Mouse (Mus musculus) MEL (cell line): ENCODE results near the gene Supt3. TPM values are rescaled to one million over a fixed set of nuclear protein-coding genes. Genes with fewer than 3 reads are reported as not detected.

Experiments
- DNase-seq: peaks from one replicate; pipeline ENCODE4 v3.0.0; 2011; ENCODE audit warnings: low read depth, low spot score
- H3K27ac ChIP-seq: 2 replicates; pipeline ENCODE4 v1.5.1; 2012; ENCODE audit warnings: low read depth, mild to moderate bottlenecking, control low read depth, low read length, moderate library complexity; ENCODE audit not compliant: control insufficient read depth
- H3K27me3 ChIP-seq, 2 experiments: fragments of 150-350 bp in 1 of 2; sonication (generic) in 1 of 2; 2 replicates each; pipeline ENCODE4 v1.6.1; 2012; ENCODE audit warnings: low read length in 2 of 2, mild to moderate bottlenecking in 2 of 2, improper control_type of control experiment in 1 of 2, moderate library complexity in 1 of 2; ENCODE audit not compliant: insufficient read depth in 2 of 2, control insufficient read depth in 1 of 2
- H3K36me3 ChIP-seq, 2 experiments: 2 replicates each; pipeline ENCODE4 v1.6.1; 2012 to 2014; ENCODE audit warnings: low read length in 2 of 2, improper control_type of control experiment in 1 of 2, inconsistent platforms in 1 of 2, mild to moderate bottlenecking in 1 of 2; ENCODE audit not compliant: insufficient read depth in 2 of 2, control insufficient read depth in 1 of 2
- H3K4me1 ChIP-seq, 2 experiments: fragments of 150-350 bp in 1 of 2; sonication (generic) in 1 of 2; 2 replicates each; pipeline ENCODE4 v1.6.1; 2012; ENCODE audit warnings: low read length in 2 of 2, improper control_type of control experiment in 1 of 2, mild to moderate bottlenecking in 1 of 2; ENCODE audit not compliant: insufficient read depth in 2 of 2, control insufficient read depth in 1 of 2
- H3K4me3 ChIP-seq, 2 experiments: fragments of 150-350 bp in 1 of 2; sonication (generic) in 1 of 2; 2 replicates each; pipeline ENCODE4 v1.5.1; 2012; ENCODE audit warnings: low read depth in 2 of 2, low read length in 2 of 2, mild to moderate bottlenecking in 2 of 2, moderate library complexity in 2 of 2, control low read depth in 1 of 2, improper control_type of control experiment in 1 of 2; ENCODE audit not compliant: control insufficient read depth in 1 of 2, insufficient read depth in 1 of 2
- H3K79me2 ChIP-seq: 2 replicates; pipeline ENCODE4 v1.6.1; 2012; ENCODE audit warnings: mild to moderate bottlenecking, low read length, moderate library complexity; ENCODE audit not compliant: control insufficient read depth, poor library complexity, insufficient read depth
- H3K9ac ChIP-seq: 2 replicates; pipeline ENCODE4 v1.6.1; 2012; ENCODE audit warnings: low read depth, mild to moderate bottlenecking, control low read depth, low read length, moderate library complexity; ENCODE audit not compliant: control insufficient read depth, poor library complexity, severe bottlenecking
- H3K9me3 ChIP-seq: fragments of 150-350 bp; sonication (generic); replicated peaks from 2 replicates; pipeline ENCODE4 v1.6.1; 2012; ENCODE audit warnings: mild to moderate bottlenecking, low read length, improper control_type of control experiment, moderate library complexity; ENCODE audit not compliant: insufficient read depth
- E2F4 ChIP-seq: IDR thresholded peaks from 2 replicates; pipeline ENCODE4 v1.6.1; 2011; ENCODE audit warnings: low read depth, low read length, improper control_type of control experiment, borderline replicate concordance
- ELF1 ChIP-seq: IDR thresholded peaks from 2 replicates; pipeline ENCODE4 v1.6.1; 2014; ENCODE audit warnings: low read depth, mild to moderate bottlenecking, inconsistent platforms, low read length, improper control_type of control experiment, moderate library complexity
- EP300 ChIP-seq, 2 experiments: IDR thresholded peaks; 2 replicates each; pipeline ENCODE4 v1.6.1; 2011; ENCODE audit warnings: improper control_type of control experiment in 2 of 2, low read length in 2 of 2, low read depth in 1 of 2, mild to moderate bottlenecking in 1 of 2
- ETS1 ChIP-seq: IDR thresholded peaks from 2 replicates; pipeline ENCODE4 v1.6.1; 2012; ENCODE audit warnings: low read depth, mild to moderate bottlenecking, inconsistent platforms, low read length, improper control_type of control experiment, moderate library complexity
- GABPA ChIP-seq: IDR thresholded peaks from 2 replicates; pipeline ENCODE4 v1.6.1; 2012; ENCODE audit warnings: low read depth, mild to moderate bottlenecking, inconsistent platforms, low read length, improper control_type of control experiment, moderate library complexity
- GATA1 ChIP-seq: IDR thresholded peaks from 2 replicates; pipeline ENCODE4 v1.6.1; 2011; ENCODE audit warnings: low read depth, low read length, improper control_type of control experiment
- JUND ChIP-seq: IDR thresholded peaks from 2 replicates; pipeline ENCODE4 v1.6.1; 2011; ENCODE audit warnings: low read depth, mild to moderate bottlenecking, improper control_type of control experiment, low read length
- KAT2A ChIP-seq: conservative IDR thresholded peaks from 2 replicates; pipeline ENCODE4 v1.6.1; 2012; ENCODE audit warnings: low read depth, low read length, improper control_type of control experiment, inconsistent platforms
- MAX ChIP-seq: IDR thresholded peaks from 2 replicates; pipeline ENCODE4 v1.6.1; 2011; ENCODE audit warnings: low read length, improper control_type of control experiment
- MEF2A ChIP-seq: IDR thresholded peaks from 2 replicates; pipeline ENCODE4 v1.6.1; 2014; ENCODE audit warnings: low read depth, mild to moderate bottlenecking, inconsistent platforms, low read length, improper control_type of control experiment; ENCODE audit not compliant: poor library complexity, insufficient replicate concordance, severe bottlenecking; ENCODE audit errors: extremely low read depth
- POLR2AphosphoS2 ChIP-seq: IDR thresholded peaks from 2 replicates; pipeline ENCODE4 v1.6.1; 2011; ENCODE audit warnings: low read length, improper control_type of control experiment
- RCOR1 ChIP-seq: IDR thresholded peaks from 2 replicates; pipeline ENCODE4 v1.6.1; 2012; ENCODE audit warnings: low read depth, mild to moderate bottlenecking, inconsistent platforms, low read length, improper control_type of control experiment
- SIN3A ChIP-seq: IDR thresholded peaks from 2 replicates; pipeline ENCODE4 v1.6.1; 2012; ENCODE audit warnings: low read length, improper control_type of control experiment, inconsistent platforms
- TBP ChIP-seq: IDR thresholded peaks from 2 replicates; pipeline ENCODE4 v1.8.0; 2011; ENCODE audit warnings: low read depth, low read length, improper control_type of control experiment
- TCF12 ChIP-seq: IDR thresholded peaks from 2 replicates; pipeline ENCODE4 v1.6.1; 2014; ENCODE audit warnings: low read depth, mild to moderate bottlenecking, inconsistent platforms, low read length, improper control_type of control experiment, moderate library complexity
- USF1 ChIP-seq: IDR thresholded peaks from 2 replicates; pipeline ENCODE4 v1.6.1; 2014; ENCODE audit warnings: low read depth, mild to moderate bottlenecking, inconsistent platforms, low read length, improper control_type of control experiment, moderate library complexity
- ZC3H11A ChIP-seq: IDR thresholded peaks from 2 replicates; pipeline ENCODE4 v1.6.1; 2012; ENCODE audit warnings: low read depth, mild to moderate bottlenecking, inconsistent platforms, low read length, improper control_type of control experiment
- ZKSCAN1 ChIP-seq: IDR thresholded peaks from 2 replicates; pipeline ENCODE4 v1.6.1; 2012; ENCODE audit warnings: low read depth, mild to moderate bottlenecking, inconsistent platforms, low read length, improper control_type of control experiment, moderate library complexity
- ZMIZ1 ChIP-seq: IDR thresholded peaks from 2 replicates; pipeline ENCODE4 v1.6.1; 2012; ENCODE audit warnings: low read depth, mild to moderate bottlenecking, inconsistent platforms, low read length, improper control_type of control experiment, moderate library complexity
- polyA plus RNA-seq, 2 experiments: library from polyadenylated mRNA; stranded (reverse) in 1 of 2; unstranded in 1 of 2; fragments of >175 nt in 1 of 2; fragments of >200 nt in 1 of 2; gene quantifications; 2 replicates each; pipeline versions ENCODE4 v1.2.1 to v1.2.4; 2012; ENCODE audit warnings: low replicate concordance in 2 of 2, low read depth in 1 of 2; ENCODE audit not compliant: insufficient read length in 2 of 2, insufficient read depth in 1 of 2, missing spikeins in 1 of 2
- total RNA-seq: library from RNA; depleted of rRNA; stranded (reverse); fragments of 300-350 nt; gene quantifications from 2 replicates; pipeline ENCODE4 v1.2.3, GENCODE M21; 2012

Gene Supt3
- total and polyA plus RNA-seq, 3 experiments: 7.0 to 28.6 TPM; not detected in 1

DNA sequence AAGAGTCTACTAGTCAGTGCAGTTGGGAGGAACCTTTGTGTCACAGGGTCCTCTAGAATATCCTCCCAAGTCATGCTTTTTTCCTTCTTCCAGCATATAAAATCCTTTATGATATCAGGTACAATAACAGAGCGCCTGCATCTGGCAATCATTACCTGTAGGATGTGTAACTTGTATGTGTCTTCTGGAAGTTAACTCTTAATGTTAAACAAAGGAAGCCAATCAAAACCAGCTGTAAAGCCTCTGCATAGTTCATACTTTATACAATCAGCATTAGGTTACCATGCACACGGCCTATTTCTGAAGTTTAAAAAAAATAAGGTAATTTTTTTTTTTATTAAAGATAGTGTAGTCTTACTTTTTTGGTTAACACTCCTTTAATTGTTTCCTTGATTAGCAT is 179.7 kb downstream of the Supt3 start:
- Histone ChIP-seq H3K27me3 (no peaks in the 10 kb centered on the region), H3K36me3 (no peaks in the 10 kb centered on the region), H3K4me3 (no peak overlapping the region), H3K4me1 (no peaks in the 10 kb centered on the region), H3K79me2 (no peaks in the 10 kb centered on the region), H3K9ac (no peak overlapping the region), H3K9me3 (no peaks in the 10 kb centered on the region), H3K27ac (no peak overlapping the region)
- DNase-seq: no peak
- TF ChIP-seq MEF2A: no peak

DNA sequence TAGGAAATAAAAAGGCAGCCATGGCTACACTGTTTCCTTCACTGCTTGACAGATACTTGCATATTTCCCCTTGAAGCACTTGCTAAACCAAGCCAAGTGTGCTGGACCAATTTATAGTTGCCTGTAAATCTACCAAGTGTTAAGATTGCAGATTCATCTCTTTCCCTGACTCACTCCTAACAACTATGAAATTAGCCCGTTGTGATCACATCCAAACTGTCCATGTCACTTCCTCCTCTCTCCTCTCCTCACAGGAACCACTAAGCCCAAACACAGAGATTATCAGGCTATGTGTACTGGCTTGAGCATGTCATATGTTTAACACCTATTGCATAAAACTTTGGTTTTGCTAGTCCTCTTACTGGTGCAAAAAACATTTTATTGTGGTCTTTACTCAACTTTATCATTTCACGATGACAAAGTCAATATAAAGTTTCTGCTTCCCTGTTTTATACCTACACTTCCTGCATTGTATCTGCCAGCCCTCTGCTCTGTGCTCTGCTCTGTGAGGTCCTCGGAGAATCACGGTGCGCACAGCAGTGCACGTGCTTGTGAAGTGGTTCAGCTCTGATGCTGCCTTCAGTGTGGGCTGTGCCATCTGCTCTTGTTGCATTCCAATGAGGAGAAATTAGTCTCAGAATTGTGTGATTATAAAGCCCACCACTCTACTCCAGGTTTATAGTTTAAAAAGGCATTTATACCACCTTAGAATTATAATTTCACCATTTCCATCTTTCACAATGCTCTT is 186.3 kb downstream of the Supt3 start:
- no peaks in the 10 kb centered on the region for H3K4me1 ChIP-seq
- H3K9ac ChIP-seq: no peak overlapping the region
- no peak overlapping the region for H3K4me3 ChIP-seq
- DNase-seq: no peak
- no peaks in the 10 kb centered on the region for H3K36me3 ChIP-seq
- H3K9me3 ChIP-seq: no peaks in the 10 kb centered on the region
- TF ChIP-seq POLR2AphosphoS2 (no peak), EP300 (IDR thresholded peaks at IDR 0.05; ENCODE audit: low read depth in 1 of 2, low read length in 2 of 2) (no peak), ZKSCAN1 (no peak), USF1 (no peak), ETS1 (no peak), KAT2A (no peak), RCOR1 (no peak), MAX (no peak), TBP (no peak), GATA1 (no peak), E2F4 (no peak), SIN3A (no peak), ZC3H11A (no peak), ZMIZ1 (no peak)
- no peaks in the 10 kb centered on the region for H3K27me3 ChIP-seq
- no peaks in the 10 kb centered on the region; the same call in 1 of the 2 replicates for H3K79me2 ChIP-seq
- H3K27ac ChIP-seq: no peak overlapping the region

DNA sequence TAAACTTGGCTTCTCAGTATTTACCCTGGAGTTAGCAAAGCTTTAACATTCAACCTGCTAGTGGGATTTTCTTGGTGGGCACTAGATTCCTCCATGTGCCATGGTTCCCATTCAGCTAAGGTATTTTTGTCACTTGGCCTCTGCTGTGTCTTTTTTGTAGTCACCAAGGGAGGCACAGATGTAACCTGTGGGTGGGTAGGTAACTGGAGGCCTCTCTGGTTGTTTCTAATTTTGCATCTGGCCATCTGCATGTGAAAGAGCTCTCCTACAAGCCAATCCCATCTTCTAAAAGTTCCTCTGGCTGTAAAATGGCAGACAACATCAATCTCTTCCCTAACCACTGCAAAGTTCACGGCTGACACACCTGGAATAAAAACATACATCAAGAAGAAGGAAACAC is 190.2 kb downstream of the Supt3 start:
- no peak for DNase-seq
- Histone ChIP-seq H3K4me1 (no peaks in the 10 kb centered on the region), H3K27me3 (no peaks in the 10 kb centered on the region), H3K9ac (no peak overlapping the region), H3K9me3 (no peaks in the 10 kb centered on the region), H3K4me3 (no peak overlapping the region), H3K79me2 (no peaks in the 10 kb centered on the region; the same call in 1 of the 2 replicates), H3K36me3 (no peaks in the 10 kb centered on the region), H3K27ac (no peak overlapping the region)
- no peak for TF ChIP-seq KAT2A
- no peak for TF ChIP-seq E2F4
- TF ChIP-seq GABPA: no peak
- TF ChIP-seq POLR2AphosphoS2: no peak
- TF ChIP-seq MAX: no peak
- no peak for TF ChIP-seq ELF1
- no peak for TF ChIP-seq JUND
- TF ChIP-seq TCF12: no peak
- no peak for TF ChIP-seq TBP
